Mouse (Mus musculus) midbrain, embryonic 14.5 days (tissue): ENCODE results near the gene Snapc1. TPM values are rescaled to one million over a fixed set of nuclear protein-coding genes. Genes with fewer than 3 reads are reported as not detected.

Experiments
- polyA plus RNA-seq: library from polyadenylated mRNA; unstranded; fragments of >200 nt; fragmentation: Nextera tagmentation; extraction: Ambion mirVana; gene quantifications from 2 replicates; pipeline ENCODE4 v1.2.1, GENCODE M21; 2014

Gene Snapc1
- polyA plus RNA-seq, 1 experiment from 2014 or later, result 38.4 TPM

Other genes starting within 250 kb of the Snapc1 start
- 90.0 and 119 TPM in 2 replicates for gene Hif1a, start 63.1 kb upstream of the Snapc1 start, polyA plus RNA-seq
- gene Gm49321, start 26.8 kb upstream of the Snapc1 start, polyA plus RNA-seq, result 14.5 and 16.3 TPM in 2 replicates
- 67.7 and 88.4 TPM in 2 replicates for gene Syt16, start 33.2 kb downstream of the Snapc1 start, polyA plus RNA-seq